Mouse (Mus musculus) E14TG2a.4 (cell line): ENCODE measurements around the gene Arhgap23.

Experiments used
- H3K27me3 ChIP-seq: 2 replicates; pipeline ENCODE4 v1.6.1; 2014; ENCODE audit warnings: low read length, control low read depth; ENCODE audit not compliant: insufficient read depth
- H3K36me3 ChIP-seq: 2 replicates; pipeline ENCODE4 v1.6.1; 2014; ENCODE audit warnings: low read length, control low read depth; ENCODE audit not compliant: insufficient read depth
- H3K4me1 ChIP-seq: replicated peaks from 2 replicates; pipeline ENCODE4 v1.6.1; 2014; ENCODE audit warnings: low read depth, low read length, control low read depth
- H3K4me3 ChIP-seq: replicated peaks from 2 replicates; pipeline ENCODE4 v1.5.1; 2014; ENCODE audit warnings: mild to moderate bottlenecking, low read length
- H3K9me3 ChIP-seq: 2 replicates; pipeline ENCODE4 v1.6.1; 2014; ENCODE audit warnings: low read length, control low read depth
- CTCF ChIP-seq: conservative IDR thresholded peaks from 2 replicates; pipeline ENCODE4 v1.5.1; 2014; ENCODE audit warnings: low read length
- NANOG ChIP-seq: IDR thresholded peaks from 2 replicates; pipeline ENCODE4 v1.6.1; 2014; ENCODE audit warnings: borderline replicate concordance, low read length, mixed read lengths
- POU5F1 ChIP-seq: IDR thresholded peaks from 2 replicates; pipeline ENCODE4 v1.6.1; 2014; ENCODE audit warnings: low read length, borderline replicate concordance

Arhgap23 gene

DNA sequence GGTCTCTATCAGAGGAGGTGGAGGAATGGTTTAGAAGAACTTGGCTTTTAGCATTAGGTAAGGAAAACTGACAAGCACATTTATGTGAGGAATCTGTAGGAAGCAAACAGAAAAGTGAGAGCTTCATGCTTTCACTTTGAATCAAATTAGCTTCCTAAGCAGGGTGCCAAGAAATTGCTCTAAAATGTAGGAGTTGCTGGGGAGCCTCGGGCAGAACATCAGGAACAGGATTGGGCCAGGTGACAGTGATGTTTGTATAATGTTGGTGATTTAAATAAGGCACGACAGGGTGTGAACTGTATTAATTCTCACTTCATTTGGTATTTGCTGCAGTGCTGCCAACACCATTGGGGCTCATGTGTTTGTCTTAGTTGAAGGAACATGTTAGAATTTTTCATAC is 31.6 kb upstream of the Arhgap23 start:
- Histone ChIP-seq H3K4me3 (no peak overlapping the region), H3K36me3 (peaks cover 61% of the 10 kb centered on the region), H3K4me1 (peaks cover 22% of the 10 kb centered on the region), H3K27me3 (no peaks in the 10 kb centered on the region), H3K9me3 (no peaks in the 10 kb centered on the region)
- TF ChIP-seq POU5F1 (no peak), NANOG (no peak), CTCF (no peak)

DNA sequence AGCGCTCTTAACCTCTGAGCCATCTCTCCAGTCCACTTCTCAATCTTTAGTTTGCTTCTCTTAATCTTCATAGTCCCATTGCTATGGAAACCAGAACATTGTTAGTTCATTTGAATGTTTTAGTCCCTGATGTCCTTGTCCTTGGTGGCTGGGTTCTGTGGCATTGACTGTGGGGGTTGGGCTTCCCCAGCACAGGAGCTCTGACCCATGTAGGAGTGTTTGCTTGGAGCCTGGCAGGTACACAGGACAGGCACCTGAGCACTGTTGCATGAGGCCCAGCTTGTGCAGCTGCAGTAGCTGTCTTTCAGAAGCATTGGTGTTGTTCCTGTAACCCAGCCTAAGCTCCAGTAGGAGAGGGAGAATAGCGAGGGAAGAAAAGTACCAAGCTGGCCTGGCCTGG is 27.5 kb upstream of the Arhgap23 start:
- no peaks in the 10 kb centered on the region for H3K27me3 ChIP-seq
- peaks cover 77% of the 10 kb centered on the region for H3K36me3 ChIP-seq
- no peaks in the 10 kb centered on the region for H3K9me3 ChIP-seq
- no peak overlapping the region for H3K4me3 ChIP-seq
- TF ChIP-seq NANOG (no peak), CTCF (no peak), POU5F1 (no peak)
- H3K4me1 ChIP-seq = peaks cover 58% of the 10 kb centered on the region

DNA sequence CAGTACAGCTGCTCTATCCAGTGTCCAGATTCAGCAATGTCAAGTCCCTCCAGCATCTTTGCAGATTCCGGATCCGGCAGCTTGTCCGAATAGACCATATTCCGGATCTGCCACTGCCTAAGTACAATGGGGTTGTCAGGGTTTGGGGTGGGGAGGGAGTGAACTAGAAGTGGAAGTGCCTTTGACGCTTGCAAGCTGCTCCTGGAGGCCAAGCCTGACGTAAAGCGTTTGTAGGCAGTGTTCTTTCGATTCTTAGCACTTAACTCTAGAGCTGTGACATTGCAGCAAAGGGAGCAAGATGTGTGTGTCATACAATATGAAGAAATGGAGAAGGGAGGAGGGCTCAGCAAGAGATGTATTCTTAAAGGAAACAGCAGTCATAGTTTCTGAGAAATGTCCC is 26.2 kb upstream of the Arhgap23 start:
- no peaks in the 10 kb centered on the region for H3K27me3 ChIP-seq
- H3K9me3 ChIP-seq = no peaks in the 10 kb centered on the region
- H3K4me3 ChIP-seq = no peak overlapping the region
- no peak for TF ChIP-seq NANOG
- no peak for TF ChIP-seq POU5F1
- TF ChIP-seq CTCF = no peak
- peaks cover 71% of the 10 kb centered on the region for H3K4me1 ChIP-seq
- peaks cover 64% of the 10 kb centered on the region for H3K36me3 ChIP-seq

DNA sequence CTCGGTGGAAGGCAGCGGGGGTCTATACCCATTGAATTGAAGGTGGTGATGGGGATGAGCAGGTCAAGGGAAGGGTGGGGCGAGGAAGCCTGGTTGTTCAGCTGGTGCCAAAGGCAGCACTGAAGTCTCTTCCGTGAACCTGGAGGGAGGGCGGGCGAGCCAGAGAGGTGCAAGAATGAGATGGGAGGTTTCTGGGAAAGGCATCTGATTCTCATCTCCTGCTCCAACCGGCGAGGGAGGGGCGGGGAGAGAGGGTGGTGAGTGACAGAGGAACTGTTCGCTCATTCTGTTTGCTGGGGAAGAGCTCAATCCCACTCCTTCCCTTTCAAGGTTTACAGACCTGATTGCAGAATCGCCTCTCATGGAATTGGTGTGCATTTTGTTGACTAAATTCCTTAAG is 21.7 kb upstream of the Arhgap23 start:
- Histone ChIP-seq H3K36me3 (peaks cover 51% of the 10 kb centered on the region), H3K4me1 (peaks cover 86% of the 10 kb centered on the region), H3K27me3 (no peaks in the 10 kb centered on the region), H3K9me3 (no peaks in the 10 kb centered on the region), H3K4me3 (peak overlapping the region; percentile 50)
- TF ChIP-seq NANOG (no peak), CTCF (no peak), POU5F1 (no peak)

DNA sequence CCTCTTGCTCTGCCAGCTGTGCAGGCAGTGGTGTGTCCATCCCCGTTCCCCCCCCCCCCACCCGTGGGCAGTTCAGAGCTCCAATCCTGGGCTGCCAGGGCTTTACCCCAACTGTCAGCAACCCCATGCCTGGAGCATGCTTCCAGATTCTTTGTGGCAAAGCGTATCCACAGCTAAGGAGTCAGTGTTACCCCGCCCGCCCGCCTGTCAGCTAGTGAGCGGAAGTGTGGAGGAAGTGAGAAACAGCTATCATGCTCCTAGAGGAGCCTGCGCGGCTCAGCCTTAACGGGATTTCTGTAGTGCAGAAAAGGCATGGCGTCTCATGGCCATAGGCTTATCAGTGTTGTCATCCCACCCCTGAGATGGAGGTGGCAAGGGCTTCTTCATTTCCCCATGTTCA is 21.2 kb upstream of the Arhgap23 start:
- Histone ChIP-seq H3K4me1 (peaks cover 81% of the 10 kb centered on the region), H3K36me3 (peaks cover 47% of the 10 kb centered on the region), H3K4me3 (peak overlapping the region; percentile 50), H3K9me3 (no peaks in the 10 kb centered on the region), H3K27me3 (no peaks in the 10 kb centered on the region)
- no peak for TF ChIP-seq POU5F1

DNA sequence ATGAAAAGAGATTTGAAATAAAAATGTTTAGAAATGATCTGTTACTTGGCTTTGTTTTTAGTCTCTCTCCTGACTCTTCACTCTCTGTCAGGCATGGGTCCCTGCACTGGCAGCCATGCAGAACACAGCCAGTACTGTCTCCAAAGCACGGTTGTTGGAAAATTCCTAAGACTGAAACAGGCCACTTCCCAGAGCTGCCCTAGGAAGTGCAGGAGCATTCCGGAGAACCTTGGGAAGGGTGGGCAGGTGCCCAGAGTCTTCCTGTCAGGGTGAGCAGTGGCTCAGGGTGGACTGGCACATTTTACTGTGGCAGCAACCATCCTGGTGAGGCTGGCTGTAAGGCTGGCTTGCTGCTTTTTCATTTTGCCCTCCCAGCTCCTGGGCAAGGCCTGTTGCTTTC is 16.8 kb upstream of the Arhgap23 start:
- H3K9me3 ChIP-seq = no peaks in the 10 kb centered on the region
- H3K4me3 ChIP-seq = no peak overlapping the region
- H3K4me1 ChIP-seq = peaks cover 80% of the 10 kb centered on the region
- peaks cover 12% of the 10 kb centered on the region; the same call in 1 of the 2 replicates for H3K36me3 ChIP-seq
- TF ChIP-seq CTCF = no peak
- no peak for TF ChIP-seq POU5F1
- TF ChIP-seq NANOG = no peak
- H3K27me3 ChIP-seq = 0 out of 2 replicates have a peak, but pooled peaks cover 9% of the 10 kb centered on the region

DNA sequence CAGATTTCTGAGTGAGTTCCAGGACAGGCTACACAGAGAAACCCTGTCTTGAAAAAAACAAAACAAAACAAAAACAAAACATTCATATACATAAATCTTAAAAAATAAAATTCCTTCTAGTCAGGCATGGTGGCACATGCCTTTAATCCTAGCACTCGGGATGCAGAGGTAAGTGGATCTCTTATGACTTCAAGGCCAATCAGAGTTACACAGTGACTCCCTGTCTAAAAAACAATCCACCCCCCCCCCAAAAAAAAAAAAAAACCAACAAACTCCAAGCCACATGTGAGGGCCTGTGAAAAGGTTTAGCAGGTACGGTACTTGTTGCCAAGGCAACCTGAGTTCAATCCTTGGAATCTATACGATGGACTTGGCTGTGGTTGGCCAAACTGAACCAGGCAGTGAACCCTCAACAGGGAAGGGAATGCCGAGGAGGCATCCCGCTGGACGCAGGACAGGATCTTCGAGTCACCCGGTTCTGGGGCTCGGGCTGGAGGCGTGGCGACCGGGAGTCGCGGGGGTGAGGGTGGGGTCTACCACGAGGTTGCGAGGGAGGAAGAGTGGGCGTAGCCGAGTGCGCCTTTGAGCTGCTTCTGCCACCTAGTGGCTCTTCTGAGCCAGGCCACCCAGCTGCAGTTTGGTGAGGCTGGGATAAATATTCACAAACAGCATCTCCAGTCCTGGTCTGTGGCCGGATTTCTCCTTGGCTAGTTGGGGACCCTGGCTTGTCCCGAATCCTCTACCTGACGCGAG is 15.2 kb upstream of the Arhgap23 start:
- peaks cover 12% of the 10 kb centered on the region; the same call in 1 of the 2 replicates for H3K36me3 ChIP-seq
- TF ChIP-seq POU5F1 = no peak
- no peak for TF ChIP-seq NANOG
- TF ChIP-seq CTCF = peak; percentile 93
- H3K4me3 ChIP-seq = peak overlapping the region; percentile 62
- H3K4me1 ChIP-seq = peaks cover 74% of the 10 kb centered on the region
- H3K27me3 ChIP-seq = peaks cover 20% of the 10 kb centered on the region
- no peaks in the 10 kb centered on the region for H3K9me3 ChIP-seq

DNA sequence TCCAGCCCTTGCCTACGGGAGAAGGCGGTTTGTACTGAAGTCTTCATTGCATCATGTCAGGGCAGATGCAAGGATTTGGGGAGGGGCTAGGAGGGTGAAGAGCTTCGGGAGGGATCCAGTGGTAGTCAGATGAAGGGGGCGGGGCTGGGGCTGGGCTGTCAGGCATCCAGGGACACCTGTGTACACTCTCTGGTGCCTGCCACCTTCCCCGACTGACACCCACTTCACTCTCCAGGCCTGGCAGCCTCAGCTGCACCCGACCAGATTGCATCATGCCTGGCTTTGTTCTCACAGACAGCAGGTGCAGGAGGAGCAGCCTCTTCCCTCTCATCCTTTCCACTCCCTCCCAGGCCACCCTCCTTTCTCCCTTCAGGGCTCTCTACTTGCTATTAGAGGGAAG is 14.3 kb upstream of the Arhgap23 start:
- TF ChIP-seq CTCF = no peak
- TF ChIP-seq NANOG = no peak
- no peak for TF ChIP-seq POU5F1
- Histone ChIP-seq H3K4me1 (peaks cover 74% of the 10 kb centered on the region), H3K27me3 (peaks cover 29% of the 10 kb centered on the region), H3K9me3 (no peaks in the 10 kb centered on the region), H3K4me3 (no peak overlapping the region), H3K36me3 (peaks cover 6% of the 10 kb centered on the region; the same call in 1 of the 2 replicates)

DNA sequence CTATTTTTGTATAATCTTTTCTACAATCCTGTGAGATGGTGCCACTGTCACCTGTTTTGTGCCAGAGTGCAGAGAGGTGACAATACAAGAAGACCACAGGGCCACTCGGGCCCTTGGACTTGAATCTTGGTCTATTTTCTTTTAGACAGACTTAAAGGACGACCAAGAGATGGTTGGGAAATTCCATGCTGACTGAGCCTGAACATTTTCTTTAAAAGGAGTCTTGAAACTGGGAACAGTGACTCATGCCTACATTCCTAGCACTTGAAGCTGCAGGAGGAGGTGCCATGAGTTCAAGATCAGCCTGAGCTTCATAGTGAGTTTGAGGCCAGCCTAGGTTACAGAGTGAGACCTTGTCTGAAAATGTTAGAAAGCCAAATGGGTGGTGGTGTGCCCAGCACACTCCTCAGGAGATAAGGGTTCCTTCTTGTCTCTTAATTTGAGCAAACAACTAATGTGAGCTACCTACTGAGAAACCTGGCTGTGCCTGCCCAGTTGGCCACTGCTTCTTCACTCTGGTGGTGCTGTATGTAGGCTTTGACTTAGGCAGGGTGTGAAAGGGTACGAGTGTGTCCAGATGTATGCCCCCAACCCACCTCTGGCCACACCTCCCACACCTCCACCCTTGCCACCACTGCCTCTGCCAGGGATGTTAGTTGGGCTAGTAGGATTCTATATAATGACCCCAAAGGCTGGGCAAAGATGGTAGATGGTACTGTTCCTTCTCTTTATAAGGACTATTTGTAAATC is 13.5 kb upstream of the Arhgap23 start:
- no peaks in the 10 kb centered on the region for H3K9me3 ChIP-seq
- TF ChIP-seq NANOG (no peak), CTCF (no peak), POU5F1 (no peak)
- no peak overlapping the region for H3K4me3 ChIP-seq
- H3K27me3 ChIP-seq = peaks cover 36% of the 10 kb centered on the region
- H3K36me3 ChIP-seq = no peaks in the 10 kb centered on the region; the same call in 1 of the 2 replicates
- peaks cover 75% of the 10 kb centered on the region for H3K4me1 ChIP-seq
